Mouse (Mus musculus): ENCODE data around the gene Aasdh.

GRCm38 (mm10) chr5:76892608-76893007 lies 12.7 kb downstream of the Aasdh start:
- TF ChIP-seq CTCF (IDR thresholded peaks at IDR 0.05; ENCODE audit: borderline replicate concordance, control insufficient read depth, extremely low read depth, insufficient read depth, low read length, poor library complexity): no peak
- TF ChIP-seq POLR2A (IDR thresholded peaks at IDR 0.05; ENCODE audit: control insufficient read depth, extremely low read depth, insufficient read depth, low read length, poor library complexity): no peak
